Mouse (Mus musculus): ENCODE results near the gene Mapkapk3. TPM values are rescaled to one million over a fixed set of nuclear protein-coding genes. Genes with fewer than 3 reads are reported as not detected.
A peak's percentile ranks its signal among the peaks of the same experiment; 100 is the strongest.

The Mapkapk3 gene
- polyA plus RNA-seq, 1 experiment from 2014 or later = 1.4 TPM

DNA sequence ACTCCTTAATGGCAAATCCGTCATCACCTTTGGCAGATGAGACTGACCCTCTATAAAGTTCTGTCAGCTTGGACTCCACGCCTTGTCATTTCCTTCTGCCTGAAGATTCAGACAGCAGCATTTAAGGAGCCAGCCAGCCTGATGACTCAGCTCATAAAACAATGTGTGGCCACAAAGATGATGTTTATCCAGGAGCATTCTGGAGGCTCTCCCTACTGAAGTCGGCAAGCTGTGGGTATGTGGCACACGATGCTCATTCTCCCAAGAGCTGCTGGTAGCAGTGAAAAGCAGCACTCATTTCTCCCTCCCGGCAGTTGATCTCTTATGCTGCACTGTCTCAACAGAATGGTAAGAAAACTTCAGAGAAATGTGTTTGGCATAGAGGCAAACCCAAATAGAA, 54.4 kb downstream of the Mapkapk3 start:
- no peaks in the 10 kb centered on the region for H3K36me3 ChIP-seq (ENCODE audit: control insufficient read depth, insufficient read depth, low read length)
- no peak overlapping the region for H3K9ac ChIP-seq (ENCODE audit: low read length)
- no peak overlapping the region for H3K27ac ChIP-seq (ENCODE audit: low read depth, low read length)
- peaks cover 21% of the 10 kb centered on the region for H3K27me3 ChIP-seq (replicated peaks; ENCODE audit: control insufficient read depth, insufficient read depth, low read length)
- 69% methylated on average over 5 of the region's 5 CpGs for WGBS
- ATAC-seq (no peak), DNase-seq (ENCODE audit: low spot score) (no peak)
- no peak overlapping the region for H3K4me3 ChIP-seq (ENCODE audit: low read depth, low read length)
- no peaks in the 10 kb centered on the region for H3K4me1 ChIP-seq (ENCODE audit: control insufficient read depth, insufficient read depth, low read length)
- no peak overlapping the region for H3K4me2 ChIP-seq (ENCODE audit: low read length)
- H3K9me3 ChIP-seq (replicated peaks; ENCODE audit: control insufficient read depth, low read length) = no peaks in the 10 kb centered on the region

DNA sequence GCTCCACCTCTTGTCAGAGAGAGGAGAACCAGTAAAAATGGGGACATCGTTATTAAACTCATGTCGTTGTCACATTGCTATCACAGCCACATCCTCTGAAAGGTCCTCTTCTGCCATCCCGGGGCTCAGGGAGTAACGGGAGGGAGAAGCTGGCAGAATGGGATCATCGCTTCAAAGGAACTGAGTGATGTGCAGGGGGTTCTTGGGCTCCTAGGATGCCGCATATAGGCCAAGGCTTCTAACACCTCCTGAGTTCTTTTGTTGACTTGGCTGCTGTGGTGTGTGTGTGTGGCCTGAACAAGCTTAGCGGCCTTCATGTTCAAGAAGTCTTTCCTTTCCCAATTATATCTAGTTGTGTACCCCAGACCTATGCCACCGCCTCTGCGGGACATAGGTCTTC, 57.5 kb downstream of the Mapkapk3 start:
- peak overlapping the region; percentile 69 for H3K4me2 ChIP-seq (ENCODE audit: low read length)
- peaks cover 21% of the 10 kb centered on the region for H3K27me3 ChIP-seq (replicated peaks; ENCODE audit: control insufficient read depth, insufficient read depth, low read length)
- DNase-seq (ENCODE audit: low spot score) (no peak), ATAC-seq (peak; percentile 19)
- H3K27ac ChIP-seq (ENCODE audit: low read depth, low read length) = peak overlapping the region; percentile 91
- no peaks in the 10 kb centered on the region for H3K9me3 ChIP-seq (replicated peaks; ENCODE audit: control insufficient read depth, low read length)
- H3K4me3 ChIP-seq (ENCODE audit: low read depth, low read length) = peak overlapping the region; percentile 90
- H3K4me1 ChIP-seq (ENCODE audit: control insufficient read depth, insufficient read depth, low read length) = peaks cover 3% of the 10 kb centered on the region; the same call in 1 of the 2 replicates
- no peaks in the 10 kb centered on the region for H3K36me3 ChIP-seq (ENCODE audit: control insufficient read depth, insufficient read depth, low read length)
- 20% methylated on average over 9 of the region's 9 CpGs for WGBS
- peak overlapping the region; percentile 95 for H3K9ac ChIP-seq (ENCODE audit: low read length)

DNA sequence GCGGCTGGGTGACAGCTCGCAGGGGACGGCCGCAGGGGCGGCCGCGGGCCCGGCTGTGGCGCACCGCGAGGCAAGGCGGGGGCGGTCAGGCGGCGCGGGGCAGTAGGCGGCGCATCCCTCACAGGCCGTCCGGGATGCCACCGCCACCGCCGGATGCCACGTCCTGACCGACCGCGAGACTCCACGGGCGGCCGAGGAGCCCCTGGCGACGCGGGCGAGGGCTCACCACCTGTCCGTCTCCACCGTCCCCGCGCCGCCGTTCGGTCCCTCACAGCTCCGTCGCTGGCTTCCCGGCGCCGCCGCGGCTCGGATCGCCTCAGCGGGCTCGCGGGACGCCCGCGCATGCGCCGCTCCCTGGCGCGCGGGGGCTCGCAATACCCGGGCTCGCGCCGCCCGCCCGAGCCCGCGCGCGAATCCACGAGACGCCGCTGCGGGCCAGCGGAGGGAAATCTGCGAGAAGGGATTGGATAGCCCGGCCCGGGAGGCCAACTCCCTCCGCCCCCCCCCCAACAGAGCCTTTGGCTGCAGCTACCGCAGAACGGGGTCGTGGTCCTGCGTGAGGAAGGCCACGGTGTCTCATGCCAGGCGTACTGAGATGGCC, 58.0 kb downstream of the Mapkapk3 start, which contains the start of gene Dock3:
Dock3 (minus strand) TSS at position 371 of the 601 bp plus-strand sequence.
- H3K9ac ChIP-seq (ENCODE audit: low read length) = peak within 1 kb of the TSS; percentile 95
- 0% methylated on average over 57 of the region's 87 CpGs for WGBS
- peak; percentile 92 for ATAC-seq
- H3K27ac ChIP-seq (ENCODE audit: low read depth, low read length) = peak within 1 kb of the TSS; percentile 91
- peak within 1 kb of the TSS; percentile 69 for H3K4me2 ChIP-seq (ENCODE audit: low read length)
- peaks cover 21% of the 10 kb centered on the region for H3K27me3 ChIP-seq (replicated peaks; ENCODE audit: control insufficient read depth, insufficient read depth, low read length)
- H3K4me3 ChIP-seq (ENCODE audit: low read depth, low read length) = peak within 1 kb of the TSS; percentile 90
- no peaks in the 10 kb centered on the region for H3K36me3 ChIP-seq (ENCODE audit: control insufficient read depth, insufficient read depth, low read length)
- peak; percentile 92 for DNase-seq (ENCODE audit: low spot score)
- H3K9me3 ChIP-seq (replicated peaks; ENCODE audit: control insufficient read depth, low read length) = no peaks in the 10 kb centered on the region
- peaks cover 3% of the 10 kb centered on the region; the same call in 1 of the 2 replicates for H3K4me1 ChIP-seq (ENCODE audit: control insufficient read depth, insufficient read depth, low read length)

DNA sequence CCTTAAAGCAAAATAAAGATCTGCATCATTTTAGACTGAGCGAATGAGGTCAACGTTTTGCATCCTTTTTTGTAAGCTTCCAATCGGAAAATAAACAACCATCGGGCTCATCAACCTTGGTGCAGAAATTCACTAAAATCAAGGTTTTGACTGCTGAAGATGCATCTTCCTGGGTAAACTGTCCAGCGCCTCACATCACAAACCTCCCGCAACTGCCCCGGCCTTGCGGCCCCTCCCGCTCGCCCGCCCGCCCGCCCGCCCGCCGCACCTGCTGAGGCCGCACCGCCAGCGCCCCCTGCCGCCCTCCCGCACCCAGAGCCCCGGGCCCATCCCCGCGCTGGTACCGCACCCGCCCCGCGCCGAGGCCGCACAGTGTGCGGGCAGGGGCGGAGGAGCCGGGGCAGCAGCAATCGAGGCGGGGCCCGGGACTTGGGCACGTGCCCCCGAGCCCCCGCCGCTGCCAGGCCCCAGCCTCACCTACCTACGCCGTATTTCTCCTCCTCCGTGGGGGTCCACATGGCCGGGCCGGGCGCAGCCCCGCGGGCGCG, 58.6 kb downstream of the Mapkapk3 start:
- H3K4me2 ChIP-seq (ENCODE audit: low read length) = peak overlapping the region; percentile 69
- DNase-seq (ENCODE audit: low spot score) (peak; percentile 63), ATAC-seq (peak; percentile 90)

DNA sequence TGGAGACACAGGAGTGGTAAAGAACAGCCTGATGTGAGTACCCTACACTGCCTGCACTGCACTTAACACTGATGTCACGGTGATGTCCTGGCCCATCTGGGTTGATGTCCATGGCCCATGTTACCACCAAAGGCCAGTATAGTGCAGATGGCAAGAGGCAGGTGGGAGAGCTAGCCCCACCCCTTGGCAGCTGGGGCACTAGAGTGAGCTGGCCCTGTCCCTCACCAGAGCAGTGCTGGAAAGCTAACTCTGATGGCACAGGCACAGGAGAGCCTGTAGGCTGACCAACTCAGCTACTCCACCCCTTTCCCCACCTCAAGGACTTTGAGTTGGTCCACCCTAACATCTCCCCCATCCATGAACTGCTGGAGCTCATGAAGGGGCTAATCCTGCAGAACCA, 65.1 kb downstream of the Mapkapk3 start:
- Histone ChIP-seq H3K27ac (ENCODE audit: low read depth, low read length) (no peak overlapping the region), H3K4me3 (ENCODE audit: low read depth, low read length) (no peak overlapping the region), H3K36me3 (ENCODE audit: control insufficient read depth, insufficient read depth, low read length) (no peaks in the 10 kb centered on the region), H3K27me3 (replicated peaks; ENCODE audit: control insufficient read depth, insufficient read depth, low read length) (no peaks in the 10 kb centered on the region), H3K4me2 (ENCODE audit: low read length) (no peak overlapping the region), H3K9ac (ENCODE audit: low read length) (no peak overlapping the region), H3K9me3 (replicated peaks; ENCODE audit: control insufficient read depth, low read length) (no peaks in the 10 kb centered on the region), H3K4me1 (ENCODE audit: control insufficient read depth, insufficient read depth, low read length) (no peaks in the 10 kb centered on the region)
- WGBS = 90% methylated on average over 1 of the region's 1 CpGs
- ATAC-seq (no peak), DNase-seq (ENCODE audit: low spot score) (no peak)

More for the DNA sequence above, 58.6 kb downstream of the Mapkapk3 start:
- peaks cover 21% of the 10 kb centered on the region for H3K27me3 ChIP-seq (replicated peaks; ENCODE audit: control insufficient read depth, insufficient read depth, low read length)
- no peaks in the 10 kb centered on the region for H3K36me3 ChIP-seq (ENCODE audit: control insufficient read depth, insufficient read depth, low read length)
- H3K27ac ChIP-seq (ENCODE audit: low read depth, low read length) = peak overlapping the region; percentile 91
- H3K9ac ChIP-seq (ENCODE audit: low read length) = peak overlapping the region; percentile 95
- H3K4me1 ChIP-seq (ENCODE audit: control insufficient read depth, insufficient read depth, low read length) = peaks cover 3% of the 10 kb centered on the region; the same call in 1 of the 2 replicates
- peak overlapping the region; percentile 90 for H3K4me3 ChIP-seq (ENCODE audit: low read depth, low read length)
- no peaks in the 10 kb centered on the region for H3K9me3 ChIP-seq (replicated peaks; ENCODE audit: control insufficient read depth, low read length)
- WGBS = 1% methylated on average over 38 of the region's 50 CpGs

Small RNA genes lying within 50 kb of the gene (microRNA-seq; reads per million reads assigned to microRNA genes)
- gene Gm22238 = not detected

Other genes with a start within 250 kb of the Mapkapk3 start
- gene Dock3, start 58.0 kb downstream of the Mapkapk3 start, polyA plus RNA-seq (2014; fragmentation: Nextera tagmentation; extraction: Ambion mirVana) = 9.1 and 12.9 TPM in 2 replicates
- gene Cish, start 6.1 kb upstream of the Mapkapk3 start, polyA plus RNA-seq (2014; fragmentation: Nextera tagmentation; extraction: Ambion mirVana) = 4.9 and 7.0 TPM in 2 replicates
- 14.0 and 15.7 TPM in 2 replicates for gene Hemk1, start 48.5 kb upstream of the Mapkapk3 start, polyA plus RNA-seq (2014; fragmentation: Nextera tagmentation; extraction: Ambion mirVana)
- gene 6430571L13Rik, start 50.7 kb upstream of the Mapkapk3 start, polyA plus RNA-seq (2014; fragmentation: Nextera tagmentation; extraction: Ambion mirVana) = 2.0 and 2.3 TPM in 2 replicates
- 4.2 and 4.3 TPM in 2 replicates for gene Cacna2d2, start 109.7 kb upstream of the Mapkapk3 start, polyA plus RNA-seq (2014; fragmentation: Nextera tagmentation; extraction: Ambion mirVana)
- 44.4 and 53.4 TPM in 2 replicates for gene Tmem115, start 244.1 kb upstream of the Mapkapk3 start, polyA plus RNA-seq (2014; fragmentation: Nextera tagmentation; extraction: Ambion mirVana)